Mouse (Mus musculus) spleen, postnatal 10 days (tissue): ENCODE data around the gene Cd59b.
A peak's percentile ranks its signal among the peaks of the same experiment; 100 is the strongest.
"Not testable (repeated sequence)": the region's sequence is repeated elsewhere in the genome, so short reads cannot be mapped to it uniquely, and the experiment has no call there.

ENCODE experiments used
- DNase-seq, 2 experiments: peaks; one replicate each; pipeline ENCODE4 v3.0.0; 2021 to 2022; ENCODE audit warnings: low spot score in 2 of 2

The Cd59b gene

DNA sequence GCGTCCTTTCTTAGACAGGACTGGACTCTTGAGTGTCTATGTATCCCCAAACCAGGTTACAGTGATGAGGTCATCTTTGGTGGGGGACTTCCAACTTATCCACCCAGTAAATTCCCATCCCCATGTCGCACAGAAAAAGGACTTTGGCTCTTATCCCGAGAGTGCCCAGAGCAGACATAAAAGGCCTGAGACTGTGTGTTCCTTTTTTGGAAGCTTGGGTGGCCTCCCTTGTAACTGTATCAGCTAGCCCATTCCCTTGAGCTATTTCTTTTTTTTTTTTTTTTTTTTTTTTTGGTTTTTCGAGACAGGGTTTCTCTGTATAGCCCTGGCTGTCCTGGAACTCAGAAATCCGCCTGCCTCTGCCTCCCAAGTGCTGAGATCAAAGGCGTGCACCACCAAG, 4.1 kb upstream of the Cd59b start, which contains the start of gene Gm10912:
TSS of gene Gm10912 (plus strand) at position 301 of the 400 bp plus-strand sequence.
- DNase-seq: not testable (repeated sequence)

GRCm38 (mm10) chr2:104068450-104068849, 1.2 kb upstream of the Cd59b start, which contains the start of gene Gm10799:
Gm10799 (minus strand) TSS chr2:104068550.
- DNase-seq: not testable (repeated sequence)

- DNase-seq: peak in 1 of 2 experiments; percentile 28
These were observed 8.6 kb downstream of the Cd59b start for GRCm38 (mm10) chr2:104078285-104078684.

GRCm38 (mm10) chr2:104081436-104082050, 11.9 kb downstream of the Cd59b start:
- not testable (repeated sequence) for DNase-seq

- no peak for DNase-seq
These were observed 12.8 kb downstream of the Cd59b start for GRCm38 (mm10) chr2:104082474-104082873.

DNA sequence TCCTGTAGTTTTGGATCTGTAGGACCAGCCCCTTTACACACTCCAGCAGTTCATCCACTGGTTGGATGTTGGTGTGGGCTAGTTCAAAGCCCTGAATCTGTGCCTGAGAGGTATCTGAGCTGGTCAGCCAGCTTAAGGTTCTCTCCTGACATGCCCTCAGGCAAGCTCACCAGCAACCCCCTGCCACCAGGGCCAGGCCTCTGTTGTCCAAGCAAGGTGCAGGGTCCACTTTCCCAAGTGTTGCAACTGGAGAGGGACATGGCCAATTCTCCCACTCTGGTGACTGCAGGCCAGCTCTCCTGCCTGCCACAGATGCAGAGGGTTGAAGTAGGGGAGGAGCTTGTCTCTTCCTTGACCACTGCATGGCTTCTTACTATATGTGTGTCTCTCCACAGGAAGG, 14.4 kb downstream of the Cd59b start:
- DNase-seq: not testable (repeated sequence)

DNA sequence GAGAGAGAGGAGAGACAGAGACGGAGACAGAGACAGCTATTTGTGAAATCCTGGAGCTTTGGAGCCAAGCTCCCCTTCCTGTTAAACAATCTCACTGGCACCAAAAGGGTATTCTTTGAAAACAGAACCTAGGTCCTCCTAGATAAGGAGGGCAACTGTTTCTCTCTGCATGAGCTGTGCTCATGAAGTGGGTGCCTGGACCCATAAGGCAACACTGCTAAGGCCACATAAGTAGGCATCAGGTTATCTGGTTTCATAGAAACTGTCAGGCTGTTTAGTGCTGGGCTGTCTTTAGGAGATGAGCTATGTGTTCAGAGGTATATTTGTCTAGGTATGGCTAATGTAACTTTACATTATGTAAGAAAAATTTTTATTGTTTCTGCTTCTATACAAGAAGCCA, 17.9 kb downstream of the Cd59b start:
- not testable (repeated sequence) for DNase-seq

- DNase-seq: no peak
These were observed 23.7 kb downstream of the Cd59b start for GRCm38 (mm10) chr2:104093305-104093704.

- DNase-seq: peak; percentile 82 to 93
These were observed 26.1 kb downstream of the Cd59b start, which contains the start of gene Cd59a for GRCm38 (mm10) chr2:104095741-104096213. Cd59a (plus strand) TSS chr2:104095801.

GRCm38 (mm10) chr2:104096256-104096655, 26.6 kb downstream of the Cd59b start:
- peak in 1 of 2 experiments; percentile 23 for DNase-seq

- peak in 1 of 2 experiments; percentile 6 for DNase-seq
These were observed 27.1 kb downstream of the Cd59b start for GRCm38 (mm10) chr2:104096796-104097195.

- peak in 1 of 2 experiments; percentile 11 for DNase-seq
These were observed 27.7 kb downstream of the Cd59b start for GRCm38 (mm10) chr2:104097396-104097795.

DNA sequence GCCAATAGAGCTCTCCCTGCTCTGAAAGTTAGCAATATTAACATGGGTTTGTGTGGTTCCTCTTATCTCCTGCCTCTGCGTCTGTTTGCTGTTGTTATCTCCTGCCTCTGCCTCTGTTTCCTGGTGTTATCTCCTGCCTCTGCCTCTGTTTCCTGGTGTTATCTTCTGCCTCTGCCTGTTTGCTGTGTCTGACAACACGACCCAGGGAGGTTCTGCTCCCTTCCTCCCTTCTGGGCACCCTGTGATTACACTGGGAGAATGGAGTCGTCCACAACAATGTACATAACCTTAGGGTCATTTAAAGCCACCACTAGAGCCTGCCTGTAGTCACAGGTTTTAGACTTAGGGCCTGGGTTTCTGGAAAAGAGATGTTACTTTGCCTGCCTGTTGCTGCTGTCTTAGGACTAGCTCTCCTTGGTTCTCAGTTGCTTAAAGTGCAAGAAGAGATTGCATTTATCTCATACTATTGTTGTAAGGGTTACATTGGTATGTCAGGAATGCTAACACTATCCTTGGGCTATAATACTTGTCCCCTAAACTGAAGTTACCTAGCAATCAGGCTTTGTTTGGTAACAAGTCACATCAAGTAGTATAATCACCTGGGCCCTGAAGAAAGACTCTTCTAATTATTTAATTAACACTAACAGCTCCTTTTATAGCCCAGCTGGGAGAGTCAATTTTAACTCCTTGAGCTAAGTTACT, 29.0 kb downstream of the Cd59b start:
- no peak for DNase-seq

GRCm38 (mm10) chr2:104099231-104099585, 29.6 kb downstream of the Cd59b start:
- no peak for DNase-seq

DNA sequence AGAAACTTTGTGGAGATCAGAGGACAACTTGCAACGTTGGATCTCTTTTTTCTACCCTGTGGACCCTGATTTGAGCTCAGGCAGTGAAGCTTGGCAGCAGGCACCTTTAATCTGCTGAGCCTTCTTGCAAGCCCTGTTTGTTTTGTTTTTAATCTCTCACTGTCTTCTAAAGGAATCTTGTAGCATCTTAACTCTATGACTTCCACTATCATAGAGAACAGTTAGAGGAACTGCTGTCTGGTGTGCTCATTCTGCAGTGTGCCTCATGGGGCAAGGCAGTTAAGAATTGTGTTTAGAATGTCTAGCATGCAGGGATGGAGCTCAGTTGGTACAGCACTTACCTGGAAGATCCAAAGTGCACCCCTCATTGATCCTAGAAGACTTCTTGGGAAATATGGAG, 30.3 kb downstream of the Cd59b start:
- no peak for DNase-seq

GRCm38 (mm10) chr2:104104800-104105199, 35.2 kb downstream of the Cd59b start:
- no peak for DNase-seq

- DNase-seq: not testable (repeated sequence)
These were observed 39.4 kb downstream of the Cd59b start for GRCm38 (mm10) chr2:104109021-104109420.

DNA sequence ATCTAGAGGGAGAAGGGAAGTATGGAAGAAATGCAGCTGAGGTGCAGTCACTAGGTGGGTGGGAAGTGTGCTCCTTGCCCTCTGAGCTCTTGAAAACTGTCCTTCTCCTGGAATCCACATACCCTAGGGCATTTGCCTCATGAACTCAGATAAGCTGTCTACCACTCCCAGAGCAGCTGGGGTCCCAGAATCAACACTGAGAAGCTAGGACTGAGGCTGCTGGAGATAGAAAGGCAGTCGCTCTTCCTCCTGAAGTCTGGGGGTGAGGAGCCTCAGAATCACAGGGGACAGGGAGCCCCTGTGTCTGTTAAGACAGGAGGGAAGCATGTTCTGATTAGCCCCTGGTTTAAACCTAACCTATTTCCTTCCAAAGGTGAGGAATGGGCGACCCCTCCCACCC, 39.9 kb downstream of the Cd59b start:
- DNase-seq: no peak

- DNase-seq: no peak
These were observed 40.4 kb downstream of the Cd59b start for GRCm38 (mm10) chr2:104110031-104110430.

DNA sequence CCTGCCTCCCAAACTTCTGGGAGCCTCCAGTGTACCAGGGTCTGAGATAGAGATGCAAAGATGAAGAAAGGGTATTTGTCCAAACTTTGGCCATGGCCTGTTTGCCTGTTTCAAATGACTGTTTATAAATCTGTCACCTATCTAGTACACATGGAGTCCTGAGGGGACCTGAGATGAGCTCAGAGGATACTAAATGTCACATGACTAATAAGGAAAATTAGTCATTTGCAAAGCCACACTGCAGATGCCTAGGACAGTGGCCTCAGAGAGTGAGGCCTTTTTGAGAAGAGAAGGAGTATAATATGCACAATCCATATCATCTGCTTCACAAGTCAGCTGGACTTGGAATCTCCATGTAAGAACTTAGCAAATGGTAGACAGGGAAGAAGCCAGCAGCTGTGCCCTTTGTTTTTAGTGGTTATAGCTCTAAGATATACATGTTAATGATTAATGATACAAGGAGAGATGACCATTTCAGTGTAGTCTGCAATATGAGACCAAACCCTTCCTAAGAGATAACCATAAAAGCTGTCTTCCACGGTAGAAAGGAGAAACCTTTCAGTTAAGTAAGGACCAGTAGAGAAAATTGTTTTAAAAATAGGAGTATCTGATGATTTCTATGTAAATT, 41.6 kb downstream of the Cd59b start:
- DNase-seq: not testable (repeated sequence)

GRCm38 (mm10) chr2:104113563-104113962, 43.9 kb downstream of the Cd59b start:
- DNase-seq: not testable (repeated sequence)

GRCm38 (mm10) chr2:104114898-104115297, 45.2 kb downstream of the Cd59b start:
- DNase-seq: no peak
